Mouse (Mus musculus): ENCODE results near the gene Mink1. TPM values are rescaled to one million over a fixed set of nuclear protein-coding genes. Genes with fewer than 3 reads are reported as not detected.
"Not testable (repeated sequence)": the region's sequence is repeated elsewhere in the genome, so short reads cannot be mapped to it uniquely, and the experiment has no call there.

Gene Mink1
- polyA plus RNA-seq, 1 experiment from 2014 or later: 19.9 TPM

GRCm38 (mm10) chr11:70524782-70525181, 37.9 kb upstream of the Mink1 start:
- DNase-seq (ENCODE audit: low spot score): no peak
- H3K4me3 ChIP-seq (ENCODE audit: low read depth, low read length): peak overlapping the region; percentile 68
- peaks cover 31% of the 10 kb centered on the region for H3K36me3 ChIP-seq (ENCODE audit: control insufficient read depth, insufficient read depth, low read length)
- H3K4me1 ChIP-seq (replicated peaks; ENCODE audit: control insufficient read depth, insufficient read depth, low read length): peaks cover 9% of the 10 kb centered on the region
- WGBS: 3% methylated on average over 8 of the region's 8 CpGs
- H3K9ac ChIP-seq (ENCODE audit: low read length): no peak overlapping the region
- H3K9me3 ChIP-seq (ENCODE audit: control insufficient read depth, low read length): no peaks in the 10 kb centered on the region
- no peaks in the 10 kb centered on the region for H3K27me3 ChIP-seq (replicated peaks; ENCODE audit: control insufficient read depth, insufficient read depth, low read length)
- H3K27ac ChIP-seq (ENCODE audit: low read depth): no peak overlapping the region
- peak; percentile 36; the same call in 1 of the 2 replicates for ATAC-seq (replicated peaks; ENCODE audit: low FRiP score, low TSS enrichment, low read depth)
- H3K4me2 ChIP-seq (ENCODE audit: low read length): peak overlapping the region; percentile 54

GRCm38 (mm10) chr11:70525184-70525678, 37.5 kb upstream of the Mink1 start, which contains the start of gene Psmb6:
TSS of gene Psmb6 (plus strand) at chr11:70525367.
- Histone ChIP-seq H3K27ac (ENCODE audit: low read depth) (no peak within 1 kb of the TSS), H3K27me3 (replicated peaks; ENCODE audit: control insufficient read depth, insufficient read depth, low read length) (no peaks in the 10 kb centered on the region), H3K36me3 (ENCODE audit: control insufficient read depth, insufficient read depth, low read length) (peaks cover 31% of the 10 kb centered on the region), H3K9ac (ENCODE audit: low read length) (peak within 1 kb of the TSS; percentile 66), H3K4me3 (ENCODE audit: low read depth, low read length) (peak within 1 kb of the TSS; percentile 68), H3K9me3 (ENCODE audit: control insufficient read depth, low read length) (no peaks in the 10 kb centered on the region), H3K4me2 (ENCODE audit: low read length) (peak within 1 kb of the TSS; percentile 66), H3K4me1 (replicated peaks; ENCODE audit: control insufficient read depth, insufficient read depth, low read length) (peaks cover 5% of the 10 kb centered on the region)
- under 1% methylated on average over 25 of the region's 26 CpGs for WGBS
- ATAC-seq (replicated peaks; ENCODE audit: low FRiP score, low TSS enrichment, low read depth) (peak; percentile 91), DNase-seq (ENCODE audit: low spot score) (peak; percentile 90)

GRCm38 (mm10) chr11:70525726-70526125, 37.0 kb upstream of the Mink1 start:
- H3K36me3 ChIP-seq (ENCODE audit: control insufficient read depth, insufficient read depth, low read length): peaks cover 31% of the 10 kb centered on the region
- H3K4me2 ChIP-seq (ENCODE audit: low read length): peak overlapping the region; percentile 66
- peak; percentile 54 for ATAC-seq (replicated peaks; ENCODE audit: low FRiP score, low TSS enrichment, low read depth)
- H3K27ac ChIP-seq (ENCODE audit: low read depth): no peak overlapping the region
- H3K27me3 ChIP-seq (replicated peaks; ENCODE audit: control insufficient read depth, insufficient read depth, low read length): no peaks in the 10 kb centered on the region
- DNase-seq (ENCODE audit: low spot score): no peak
- peaks cover 5% of the 10 kb centered on the region for H3K4me1 ChIP-seq (replicated peaks; ENCODE audit: control insufficient read depth, insufficient read depth, low read length)
- peak overlapping the region; percentile 66 for H3K9ac ChIP-seq (ENCODE audit: low read length)
- H3K4me3 ChIP-seq (ENCODE audit: low read depth, low read length): peak overlapping the region; percentile 68
- no peaks in the 10 kb centered on the region for H3K9me3 ChIP-seq (ENCODE audit: control insufficient read depth, low read length)
- WGBS: 2% methylated on average over 12 of the region's 12 CpGs

- ATAC-seq (replicated peaks; ENCODE audit: low FRiP score, low TSS enrichment, low read depth): no peak
- DNase-seq (ENCODE audit: low spot score): no peak
- H3K27ac ChIP-seq (ENCODE audit: low read depth): no peak overlapping the region
- peaks cover 31% of the 10 kb centered on the region for H3K36me3 ChIP-seq (ENCODE audit: control insufficient read depth, insufficient read depth, low read length)
- peak overlapping the region; percentile 66; the same call in 1 of the 2 replicates for H3K9ac ChIP-seq (ENCODE audit: low read length)
- no peaks in the 10 kb centered on the region for H3K27me3 ChIP-seq (replicated peaks; ENCODE audit: control insufficient read depth, insufficient read depth, low read length)
- peaks cover 5% of the 10 kb centered on the region for H3K4me1 ChIP-seq (replicated peaks; ENCODE audit: control insufficient read depth, insufficient read depth, low read length)
- WGBS: 88% methylated on average over 12 of the region's 12 CpGs
- H3K9me3 ChIP-seq (ENCODE audit: control insufficient read depth, low read length): no peaks in the 10 kb centered on the region
- peak overlapping the region; percentile 66 for H3K4me2 ChIP-seq (ENCODE audit: low read length)
- peak overlapping the region; percentile 68 for H3K4me3 ChIP-seq (ENCODE audit: low read depth, low read length)
These were observed 36.5 kb upstream of the Mink1 start for GRCm38 (mm10) chr11:70526211-70526610.

- Histone ChIP-seq H3K36me3 (ENCODE audit: control insufficient read depth, insufficient read depth, low read length) (peaks cover 31% of the 10 kb centered on the region), H3K9me3 (ENCODE audit: control insufficient read depth, low read length) (no peaks in the 10 kb centered on the region), H3K27ac (ENCODE audit: low read depth) (no peak overlapping the region), H3K4me1 (replicated peaks; ENCODE audit: control insufficient read depth, insufficient read depth, low read length) (peaks cover 5% of the 10 kb centered on the region), H3K27me3 (replicated peaks; ENCODE audit: control insufficient read depth, insufficient read depth, low read length) (no peaks in the 10 kb centered on the region), H3K4me2 (ENCODE audit: low read length) (no peak overlapping the region), H3K4me3 (ENCODE audit: low read depth, low read length) (no peak overlapping the region), H3K9ac (ENCODE audit: low read length) (no peak overlapping the region)
- 95% methylated on average over 7 of the region's 7 CpGs for WGBS
- DNase-seq (ENCODE audit: low spot score): no peak
- no peak for ATAC-seq (replicated peaks; ENCODE audit: low FRiP score, low TSS enrichment, low read depth)
These were observed 34.1 kb upstream of the Mink1 start for GRCm38 (mm10) chr11:70528610-70529009.

GRCm38 (mm10) chr11:70531065-70531464, 31.6 kb upstream of the Mink1 start:
- ATAC-seq (replicated peaks; ENCODE audit: low FRiP score, low TSS enrichment, low read depth); H3K9me3 ChIP-seq (ENCODE audit: control insufficient read depth, low read length); H3K27me3 ChIP-seq (replicated peaks; ENCODE audit: control insufficient read depth, insufficient read depth, low read length); H3K9ac ChIP-seq (ENCODE audit: low read length); H3K4me3 ChIP-seq (ENCODE audit: low read depth, low read length); H3K4me1 ChIP-seq (replicated peaks; ENCODE audit: control insufficient read depth, insufficient read depth, low read length); DNase-seq (ENCODE audit: low spot score); H3K4me2 ChIP-seq (ENCODE audit: low read length); H3K27ac ChIP-seq (ENCODE audit: low read depth): not testable (repeated sequence)
- peaks cover 31% of the 10 kb centered on the region for H3K36me3 ChIP-seq (ENCODE audit: control insufficient read depth, insufficient read depth, low read length)
- WGBS: 69% methylated on average over 2 of the region's 2 CpGs

- Histone ChIP-seq H3K4me2 (ENCODE audit: low read length) (no peak within 1 kb of the TSS), H3K9me3 (ENCODE audit: control insufficient read depth, low read length) (no peaks in the 10 kb centered on the region), H3K36me3 (ENCODE audit: control insufficient read depth, insufficient read depth, low read length) (peaks cover 13% of the 10 kb centered on the region), H3K27ac (ENCODE audit: low read depth) (no peak within 1 kb of the TSS), H3K4me1 (replicated peaks; ENCODE audit: control insufficient read depth, insufficient read depth, low read length) (no peaks in the 10 kb centered on the region), H3K4me3 (ENCODE audit: low read depth, low read length) (no peak within 1 kb of the TSS), H3K9ac (ENCODE audit: low read length) (no peak within 1 kb of the TSS), H3K27me3 (replicated peaks; ENCODE audit: control insufficient read depth, insufficient read depth, low read length) (no peaks in the 10 kb centered on the region)
- ATAC-seq (replicated peaks; ENCODE audit: low FRiP score, low TSS enrichment, low read depth) (no peak), DNase-seq (ENCODE audit: low spot score) (no peak)
- 84% methylated on average over 6 of the region's 6 CpGs for WGBS
These were observed 29.8 kb upstream of the Mink1 start, which contains the start of gene Gm40193 for GRCm38 (mm10) chr11:70532839-70533238. TSS of gene Gm40193 (minus strand) at chr11:70532939.

- peaks cover 8% of the 10 kb centered on the region; the same call in 1 of the 2 replicates for H3K4me1 ChIP-seq (replicated peaks; ENCODE audit: control insufficient read depth, insufficient read depth, low read length)
- H3K36me3 ChIP-seq (ENCODE audit: control insufficient read depth, insufficient read depth, low read length): no peaks in the 10 kb centered on the region
- no peaks in the 10 kb centered on the region for H3K9me3 ChIP-seq (ENCODE audit: control insufficient read depth, low read length)
- H3K4me3 ChIP-seq (ENCODE audit: low read depth, low read length): peak overlapping the region; percentile 56
- 13% methylated on average over 9 of the region's 9 CpGs for WGBS
- DNase-seq (ENCODE audit: low spot score): no peak
- peak overlapping the region; percentile 72 for H3K4me2 ChIP-seq (ENCODE audit: low read length)
- ATAC-seq (replicated peaks; ENCODE audit: low FRiP score, low TSS enrichment, low read depth): peak; percentile 6; the same call in 1 of the 2 replicates
- H3K27me3 ChIP-seq (replicated peaks; ENCODE audit: control insufficient read depth, insufficient read depth, low read length): no peaks in the 10 kb centered on the region
- peak overlapping the region; percentile 60; the same call in 1 of the 2 replicates for H3K9ac ChIP-seq (ENCODE audit: low read length)
- no peak overlapping the region for H3K27ac ChIP-seq (ENCODE audit: low read depth)
These were observed 23.3 kb upstream of the Mink1 start for GRCm38 (mm10) chr11:70539423-70539822.

Measured in intestine, embryonic 14.5 days (tissue).